Mouse (Mus musculus) subcutaneous adipose tissue, adult 2 months (tissue): Measurements from ENCODE around the gene Capn10. TPM values are rescaled to one million over a fixed set of nuclear protein-coding genes. Genes with fewer than 3 reads are reported as not detected.

Experiments used
- polyA plus RNA-seq: library from polyadenylated mRNA; depleted of rRNA; stranded (reverse); fragments of >200 nt; gene quantifications from 2 replicates; pipeline ENCODE4 v1.2.3, GENCODE M21; 2012; ENCODE audit warnings: low replicate concordance; rRNA removed

Capn10 gene
- 20.2 and 30.9 TPM in 2 replicates for polyA plus RNA-seq

GRCm38 (mm10) chr1:92934182-92934827 lies at the start of gene Capn10:
TSS of gene Capn10 (plus strand) at chr1:92934376.

GRCm38 (mm10) chr1:92902786-92903185 lies 31.4 kb upstream of the Capn10 start, which contains the start of gene Ankmy1:
TSS of gene Ankmy1 (minus strand) at chr1:92902906.

GRCm38 (mm10) chr1:92906779-92907631 lies 27.2 kb upstream of the Capn10 start, which contains the start of gene Dusp28:
TSS of gene Dusp28 (plus strand) at chr1:92906981.

GRCm38 (mm10) chr1:92910239-92910885 lies 23.8 kb upstream of the Capn10 start, which contains the start of gene Rnpepl1:
TSS of gene Rnpepl1 (plus strand) at chr1:92910783.

GRCm38 (mm10) chr1:92950607-92951006 lies 16.4 kb downstream of the Capn10 start, which contains the start of gene Gpr35:
TSS of gene Gpr35 (plus strand) at chr1:92950865.

Other genes starting within 250 kb of the Capn10 start
- gene Gpc1, start 102.7 kb upstream of the Capn10 start, polyA plus RNA-seq = 27.1 and 103 TPM in 2 replicates
- gene Ankmy1, start 31.5 kb upstream of the Capn10 start, polyA plus RNA-seq = 0.20 and 0.24 TPM in 2 replicates
- 18.6 and 20.2 TPM in 2 replicates for gene Dusp28, start 27.4 kb upstream of the Capn10 start, polyA plus RNA-seq
- 145 and 161 TPM in 2 replicates for gene Rnpepl1, start 23.6 kb upstream of the Capn10 start, polyA plus RNA-seq
- gene Gpr35, start 16.5 kb downstream of the Capn10 start, polyA plus RNA-seq = 2.5 and 3.6 TPM in 2 replicates
- gene Aqp12, start 72.0 kb downstream of the Capn10 start, polyA plus RNA-seq = 0.18 TPM in 1 of 2 replicates, not detected in the other
- gene Kif1a, start 167.6 kb downstream of the Capn10 start, polyA plus RNA-seq = 1.2 and 8.5 TPM in 2 replicates
- gene Agxt, start 200.9 kb downstream of the Capn10 start, polyA plus RNA-seq = 0.10 TPM in 1 of 2 replicates, not detected in the other
- gene 2310007B03Rik, start 226.6 kb downstream of the Capn10 start, polyA plus RNA-seq = 6.3 TPM in 1 of 2 replicates, not detected in the other
- gene Crocc2, start 234.3 kb downstream of the Capn10 start, polyA plus RNA-seq = 0.06 and 0.50 TPM in 2 replicates